Mouse (Mus musculus): ENCODE measurements around the gene Luc7l2.
A peak's percentile ranks its signal among the peaks of the same experiment; 100 is the strongest.

Luc7l2 gene

GRCm38 (mm10) chr6:38650263-38650937 lies 99.3 kb downstream of the Luc7l2 start:
- DNase-seq (ENCODE audit: low read depth, low spot score): peak; percentile 46
